Mouse (Mus musculus) Muller cell, postnatal 12 days (primary cell): ENCODE results near the gene BC048507.
"Not testable (repeated sequence)": the region's sequence is repeated elsewhere in the genome, so short reads cannot be mapped to it uniquely, and the experiment has no call there.

Source experiments
- DNase-seq: peaks from one replicate; pipeline ENCODE4 v3.0.0-alpha.2; 2015; ENCODE audit errors: inconsistent ontology term

BC048507 gene

DNA sequence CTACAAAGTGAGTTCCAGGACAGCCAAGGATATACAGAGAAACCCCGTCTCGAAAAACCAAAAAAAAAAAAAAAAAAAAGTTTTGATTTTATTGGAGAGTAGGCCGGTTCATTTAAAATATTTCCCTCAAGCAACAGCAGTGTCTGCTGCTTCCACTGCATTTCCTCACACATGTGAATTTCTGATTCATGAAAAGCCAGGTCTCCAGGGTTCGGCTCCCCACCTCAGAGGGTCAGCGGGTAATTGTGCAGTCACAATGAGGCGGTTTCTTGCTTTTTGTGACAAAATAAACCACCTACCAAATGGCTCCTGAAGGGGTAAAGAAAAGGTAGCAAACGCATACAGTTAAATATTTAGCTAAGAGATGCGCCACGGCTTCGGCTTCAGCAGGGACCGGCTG is at the start of gene BC048507:
TSS of gene BC048507 (plus strand) at position 301 of the 400 bp plus-strand sequence.
- DNase-seq = no peak

DNA sequence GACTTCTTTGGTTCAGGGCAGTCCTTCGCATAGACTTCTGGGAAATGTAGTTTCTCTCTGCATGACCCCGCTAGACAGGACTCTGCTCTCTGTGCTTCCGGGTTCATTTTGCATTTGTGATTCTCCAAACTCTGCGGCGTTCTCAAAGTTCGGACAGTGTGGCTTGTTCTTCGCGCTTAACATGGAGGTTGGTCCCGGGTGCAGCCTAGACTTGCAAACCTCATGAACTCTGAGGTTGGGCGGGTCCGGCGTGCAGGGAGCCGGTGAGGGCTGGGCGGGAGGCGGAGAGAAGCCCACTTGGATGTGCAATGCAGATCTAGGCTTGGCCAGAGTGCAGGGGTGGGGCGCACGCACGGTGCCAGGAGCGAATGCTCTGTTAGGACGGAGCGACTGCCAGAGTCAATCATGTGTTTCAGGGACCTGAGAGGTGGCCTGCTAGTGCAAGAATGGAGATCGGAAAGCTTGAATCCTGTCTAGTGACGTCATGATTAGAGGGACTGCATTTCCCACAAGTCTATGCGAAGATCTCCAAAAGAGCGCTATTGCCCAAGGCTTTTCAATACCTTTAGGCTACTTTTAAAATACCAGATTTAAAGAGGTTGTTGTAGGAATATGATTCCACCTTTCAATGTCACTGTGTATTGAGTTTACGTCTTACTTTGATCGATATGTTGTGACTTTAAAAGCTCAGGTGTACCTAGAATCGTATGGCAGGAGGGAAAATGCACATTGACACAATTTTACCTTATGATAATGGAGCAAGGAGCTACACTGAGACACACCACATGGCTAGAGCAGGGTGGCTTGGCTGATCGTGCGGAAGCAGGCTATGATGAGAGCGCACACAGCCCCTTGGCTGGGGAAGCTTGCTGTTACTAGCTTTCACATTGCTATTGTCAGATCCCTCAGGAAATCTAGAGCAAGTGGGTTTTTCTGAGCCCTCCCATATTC is 49.1 kb upstream of the BC048507 start, which contains the start of gene Zfp273:
TSS of gene Zfp273 (plus strand) at position 31 of the 951 bp plus-strand sequence.
- DNase-seq = peak; percentile 85

DNA sequence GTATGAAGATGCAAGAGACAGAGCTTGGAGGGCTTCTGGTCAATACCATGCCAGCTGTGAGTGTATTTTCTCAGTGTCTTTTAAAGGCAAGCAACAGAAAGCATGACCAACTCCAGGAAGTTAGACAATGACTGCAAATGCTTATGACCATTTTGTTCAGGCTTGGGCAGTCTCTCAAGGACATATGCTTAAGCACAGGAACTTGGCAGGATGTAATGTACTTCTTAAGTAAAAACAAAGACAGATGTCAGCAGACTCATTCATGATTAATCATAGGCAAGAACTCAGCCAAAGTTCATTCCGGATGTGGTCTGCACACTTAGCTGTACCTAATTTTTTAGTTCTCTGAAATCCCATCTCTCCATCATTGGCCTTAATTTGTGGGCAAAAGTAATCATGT is 44.5 kb upstream of the BC048507 start:
- DNase-seq = no peak

DNA sequence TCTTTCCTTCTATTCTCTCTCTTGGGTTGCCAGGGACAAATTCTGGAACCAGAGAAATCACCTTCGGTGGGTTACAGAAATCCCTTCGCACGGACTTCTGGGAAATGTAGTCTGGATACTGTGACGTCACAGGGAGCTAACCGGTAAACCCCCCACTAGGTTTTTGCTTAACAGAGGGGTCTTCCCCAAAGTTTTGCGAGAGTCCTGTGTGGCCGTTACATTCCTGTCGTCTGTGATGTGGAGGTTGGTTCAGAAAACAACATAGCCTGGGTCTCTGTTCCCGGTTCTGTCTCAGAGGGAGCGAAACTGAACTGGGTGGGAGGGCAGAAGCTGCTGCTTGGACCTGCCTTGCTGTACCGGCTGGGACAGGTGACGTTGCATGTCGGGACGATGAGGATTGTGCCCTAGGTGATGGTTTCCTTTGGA is 32.2 kb upstream of the BC048507 start, which contains the start of gene Gm10037:
TSS of gene Gm10037 (plus strand) at position 196 of the 426 bp plus-strand sequence.
- peak; percentile 60 for DNase-seq

DNA sequence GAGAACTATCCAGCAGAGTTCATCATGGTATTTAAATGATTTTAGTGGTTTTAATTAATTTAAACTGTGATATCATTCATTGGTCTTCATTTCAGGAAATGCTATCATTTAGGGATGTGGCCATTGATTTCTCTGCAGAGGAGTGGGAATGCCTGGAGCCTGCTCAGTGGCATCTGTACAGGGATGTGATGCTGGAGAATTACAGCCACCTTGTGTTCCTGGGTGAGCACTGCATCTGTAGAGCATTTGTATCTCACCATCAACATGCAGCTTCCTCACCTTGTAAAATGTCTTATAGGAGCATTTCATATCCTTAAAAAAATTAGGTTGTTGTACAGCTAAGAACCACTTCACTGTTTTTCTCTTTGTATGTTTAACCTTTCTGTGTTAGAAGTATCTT is 30.0 kb upstream of the BC048507 start:
- not testable (repeated sequence) for DNase-seq

DNA sequence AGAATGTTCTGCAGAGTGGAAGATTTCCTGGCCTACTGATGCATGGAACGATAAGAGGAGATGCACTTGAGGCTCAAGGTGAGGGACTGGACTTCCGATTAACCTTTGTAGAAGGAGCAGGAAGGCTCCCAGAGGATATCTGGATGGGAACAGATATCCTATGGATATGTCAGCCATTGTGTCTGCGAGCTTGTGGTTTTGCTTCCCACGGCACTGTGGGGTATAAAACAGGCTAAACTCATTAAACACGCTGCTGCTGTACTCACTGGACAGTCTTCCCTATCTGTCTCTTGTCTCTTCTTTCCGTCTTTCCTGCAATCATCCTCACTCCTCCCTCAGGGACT is 19.4 kb upstream of the BC048507 start:
- no peak for DNase-seq

DNA sequence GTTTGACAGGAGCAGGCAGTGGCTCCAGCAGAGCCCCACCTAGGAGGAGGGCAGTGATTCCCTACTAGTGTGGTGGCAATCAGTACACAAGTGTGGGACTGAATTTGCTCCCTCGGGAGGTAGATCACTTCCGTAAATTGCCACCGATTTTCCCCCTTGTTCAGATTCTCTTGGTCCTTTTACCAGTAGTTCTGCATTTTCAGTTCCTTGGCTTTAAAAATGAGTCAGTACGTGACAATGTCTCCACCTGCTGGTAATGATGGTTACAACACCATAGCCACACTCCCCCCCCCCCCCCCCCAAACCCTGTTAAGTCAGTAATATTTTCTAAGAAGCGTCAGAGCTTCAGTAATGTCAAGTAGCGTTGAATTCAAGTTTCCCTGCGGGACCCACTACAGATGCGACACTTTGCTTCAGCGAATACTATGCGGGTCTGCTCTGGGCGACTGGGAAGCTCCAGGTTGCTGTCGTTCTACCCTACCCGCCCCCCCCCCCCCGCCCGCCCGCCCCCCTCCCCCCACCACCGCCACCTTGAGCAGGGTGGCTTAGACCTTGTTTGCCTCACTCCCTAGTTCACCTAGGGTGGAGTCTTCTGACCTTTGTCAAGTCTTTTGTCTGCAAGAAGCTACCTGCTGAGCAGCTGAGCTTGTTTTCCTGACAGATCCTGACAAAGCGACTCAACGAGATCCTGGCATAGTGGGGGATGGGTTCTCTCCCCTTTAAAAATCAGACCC is 18.8 kb upstream of the BC048507 start:
- peak; percentile 73 for DNase-seq

DNA sequence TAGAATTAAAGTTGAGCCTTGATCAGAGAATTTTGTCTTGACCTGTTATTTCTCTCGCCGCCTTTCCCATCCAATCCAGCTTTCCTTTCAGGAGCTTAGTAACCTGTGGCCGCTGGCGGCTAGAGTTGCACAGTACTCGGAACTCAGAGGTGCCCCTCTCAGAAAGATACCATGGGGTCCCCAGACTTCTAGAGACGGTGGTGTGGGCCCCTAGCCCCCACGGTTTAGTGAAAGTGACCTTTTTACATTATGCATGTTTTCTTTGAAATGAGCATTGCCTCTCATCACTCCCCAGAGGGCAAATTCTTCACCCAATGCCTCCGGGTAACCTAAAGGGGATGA is 18.3 kb upstream of the BC048507 start:
- DNase-seq = no peak

DNA sequence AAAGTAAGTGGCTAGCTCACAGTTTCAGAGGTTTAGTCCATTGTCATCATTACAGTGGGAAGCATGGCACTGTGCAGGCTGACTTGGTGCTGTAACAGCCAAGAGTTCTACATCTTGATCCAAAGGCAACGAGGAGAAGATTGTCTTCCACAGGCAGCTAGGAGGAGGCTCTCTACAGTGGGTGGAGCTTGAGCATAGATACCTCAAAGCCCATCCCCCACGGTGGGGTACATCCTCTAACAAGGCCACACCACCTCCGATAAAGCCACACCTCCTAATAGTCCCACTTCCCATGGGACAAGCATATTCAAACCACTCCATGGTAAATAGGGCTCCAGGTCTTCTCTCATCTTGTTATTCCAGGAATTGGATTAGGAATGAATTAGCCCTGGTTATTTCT is 12.8 kb upstream of the BC048507 start:
- DNase-seq = no peak

DNA sequence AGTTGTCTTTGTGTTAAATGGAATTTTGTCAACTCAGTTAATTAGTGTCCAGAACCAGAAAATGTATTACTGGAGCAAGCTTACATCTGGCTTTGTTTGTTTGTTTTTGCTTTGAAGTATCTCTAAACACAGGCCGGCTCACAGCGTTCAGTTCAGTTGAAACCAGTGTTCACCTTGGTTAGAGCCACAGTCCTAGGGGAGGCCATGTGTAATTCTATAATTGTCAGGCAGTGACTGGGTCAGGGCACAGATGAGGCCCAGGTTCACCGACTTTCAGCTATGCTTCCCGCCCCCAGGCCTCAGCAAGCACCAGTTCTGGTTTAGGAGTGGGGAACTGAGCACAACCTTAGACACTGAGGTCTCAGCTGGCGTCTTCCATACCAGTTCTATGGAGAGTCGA is 10.0 kb upstream of the BC048507 start:
- no peak for DNase-seq

DNA sequence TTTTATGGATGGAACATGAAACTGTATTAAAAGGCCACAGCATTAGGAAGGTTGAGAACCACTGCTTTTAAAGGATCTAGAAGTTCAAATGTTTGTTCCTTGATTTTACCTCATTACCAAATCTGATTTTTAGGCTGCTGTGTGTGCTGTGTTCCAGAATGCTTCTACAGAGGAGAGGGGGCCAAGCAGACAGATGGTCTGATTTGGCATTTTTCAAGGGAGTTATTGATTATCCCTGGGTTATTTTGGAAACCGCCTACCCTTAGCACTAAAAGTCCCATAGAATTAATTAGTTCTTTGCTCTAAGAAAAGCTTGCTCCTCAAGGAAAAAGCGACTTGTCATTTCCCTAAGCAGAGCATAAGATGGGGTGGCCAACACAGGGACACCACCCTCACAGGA is 9.1 kb upstream of the BC048507 start:
- DNase-seq = no peak

DNA sequence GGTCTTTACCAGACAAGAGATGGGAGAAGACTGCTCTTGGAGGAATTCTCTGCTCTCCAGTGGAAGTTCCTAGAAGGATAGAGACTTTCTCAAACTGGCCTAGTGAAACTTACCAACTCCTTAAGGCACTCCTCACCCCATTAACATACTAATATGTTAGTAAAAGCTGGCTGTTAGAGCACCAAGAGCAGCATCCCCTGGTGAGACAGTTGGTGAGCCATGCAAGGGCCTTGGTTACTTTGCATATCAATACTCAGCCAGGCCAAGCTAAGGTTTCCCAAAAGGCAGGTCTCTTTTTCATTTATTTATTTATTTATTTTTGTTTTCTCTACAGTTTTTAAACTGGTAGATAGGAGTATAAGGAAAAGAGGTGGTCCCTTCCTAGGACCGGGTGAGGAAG is 5.8 kb upstream of the BC048507 start:
- DNase-seq = no peak

DNA sequence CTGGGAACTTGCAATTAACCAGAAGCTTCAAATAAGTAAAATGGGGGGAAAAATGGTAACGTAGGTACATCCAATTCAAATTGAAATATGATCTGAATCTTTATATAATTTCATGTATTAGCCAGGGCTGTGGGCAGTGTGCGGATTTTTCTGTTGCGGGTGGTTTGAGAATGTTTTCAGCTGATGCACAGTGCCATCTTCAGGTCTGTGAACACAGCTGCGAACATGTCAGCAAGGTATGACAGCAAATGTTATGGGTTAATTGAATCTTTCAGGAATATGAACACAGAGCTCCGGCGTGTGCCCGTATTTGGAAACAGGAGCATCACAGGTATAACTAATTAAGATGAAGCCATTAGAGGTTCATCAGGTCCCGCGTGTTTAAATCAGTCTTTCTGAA is 618 bp upstream of the BC048507 start:
- DNase-seq = no peak

DNA sequence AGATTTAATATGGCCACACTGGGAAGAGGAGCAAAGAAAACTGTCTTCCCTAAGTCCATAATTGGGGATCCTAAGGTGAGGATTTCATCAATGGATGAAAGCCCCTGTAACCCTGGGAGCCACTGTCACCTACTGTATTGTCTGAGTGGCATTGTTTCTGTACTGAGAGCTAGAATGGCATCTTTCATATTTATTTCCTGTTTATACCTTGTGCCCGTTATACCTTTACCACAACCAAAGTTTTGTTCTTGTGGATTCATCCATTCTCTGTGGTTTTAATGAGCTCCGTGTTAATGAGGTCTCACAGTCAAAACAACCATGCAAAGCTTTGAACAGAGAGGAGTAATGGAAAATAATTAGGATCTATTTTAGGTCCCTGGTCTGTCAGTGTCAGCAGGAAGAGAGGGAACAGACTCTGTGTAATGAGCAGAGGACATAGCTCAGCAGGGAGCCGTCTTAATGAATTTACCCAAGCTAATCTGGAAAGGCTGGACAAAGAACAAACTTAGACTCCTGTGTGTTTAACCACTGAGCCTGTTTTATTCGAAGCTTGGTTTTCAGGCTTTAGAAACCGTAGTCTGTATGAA is 1.7 kb downstream of the BC048507 start:
- peak; percentile 96 for DNase-seq

DNA sequence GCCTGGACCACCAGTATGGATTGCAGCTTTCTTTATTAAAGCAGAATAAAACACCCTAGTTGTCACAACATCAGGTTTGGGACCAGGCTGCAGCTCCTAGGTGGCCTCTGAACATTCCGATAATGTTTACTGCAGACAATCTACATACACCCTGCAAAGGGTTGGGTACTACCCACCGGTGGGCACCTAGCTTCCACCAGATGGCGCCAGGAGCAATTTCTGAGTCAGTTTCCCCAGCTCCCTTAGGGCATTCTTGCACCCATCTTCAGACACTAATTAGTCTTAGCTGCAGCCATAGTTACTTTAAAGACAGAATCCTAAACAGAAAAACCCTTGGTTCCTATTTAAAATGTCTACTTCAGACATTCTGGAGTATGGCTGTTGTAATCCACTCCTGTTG is 4.8 kb downstream of the BC048507 start:
- DNase-seq = peak; percentile 9

DNA sequence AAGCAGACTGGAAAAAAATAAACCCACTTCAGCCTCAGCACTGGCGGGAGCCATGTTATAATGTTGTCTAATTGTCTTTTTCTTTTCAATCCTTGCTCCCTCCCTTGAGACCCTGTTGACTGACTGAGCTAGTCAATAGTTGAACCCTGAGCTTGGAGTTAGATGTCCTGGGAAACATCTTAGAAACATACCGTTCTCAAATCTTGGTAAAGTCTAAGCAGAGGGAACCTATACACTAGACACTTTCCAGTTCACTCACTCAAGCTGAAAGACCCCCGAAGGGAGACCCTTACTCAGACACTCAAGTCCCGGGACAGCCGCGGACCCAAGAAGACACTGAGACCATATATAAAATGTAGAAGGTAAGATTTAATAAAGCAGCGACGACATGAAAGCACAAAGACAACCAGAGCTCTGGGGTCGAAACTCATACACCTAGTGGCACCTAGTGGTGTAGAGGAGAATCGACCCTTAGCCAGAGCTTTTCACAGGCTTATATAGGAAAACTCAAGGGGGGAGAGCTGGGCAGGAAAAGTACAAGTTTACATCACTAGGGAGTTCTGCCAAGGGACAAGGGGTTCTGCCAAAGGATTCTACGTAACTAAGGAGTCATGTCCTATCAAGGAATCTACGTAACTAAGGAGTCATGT is 13.0 kb downstream of the BC048507 start:
- DNase-seq = peak; percentile 14

DNA sequence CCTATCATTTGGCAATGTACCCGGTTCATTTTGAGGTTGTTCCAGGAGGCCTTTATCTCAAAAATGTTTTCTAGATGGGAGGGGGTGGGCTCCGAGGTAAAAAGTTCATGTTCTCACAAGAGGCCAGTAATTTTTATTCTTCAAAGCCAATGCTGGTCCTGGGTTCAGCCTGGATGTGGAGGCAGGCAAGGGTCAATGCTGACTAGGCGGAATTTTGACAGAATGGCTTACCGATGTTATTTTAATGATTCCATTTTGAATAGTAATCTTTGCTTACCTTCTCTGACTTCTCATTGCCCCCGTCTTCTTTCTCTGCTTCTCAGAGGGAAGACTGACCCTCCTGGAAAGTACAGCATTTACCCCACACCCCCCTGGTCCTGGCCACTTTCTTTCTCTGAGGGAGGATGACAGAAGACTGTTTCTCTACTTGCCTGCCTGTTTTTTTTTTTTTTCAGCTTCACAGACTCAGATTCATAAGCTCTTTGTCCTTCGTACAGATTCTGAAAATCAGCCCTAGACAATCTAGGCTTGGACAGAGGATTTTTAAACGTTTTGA is 13.7 kb downstream of the BC048507 start:
- DNase-seq = no peak

DNA sequence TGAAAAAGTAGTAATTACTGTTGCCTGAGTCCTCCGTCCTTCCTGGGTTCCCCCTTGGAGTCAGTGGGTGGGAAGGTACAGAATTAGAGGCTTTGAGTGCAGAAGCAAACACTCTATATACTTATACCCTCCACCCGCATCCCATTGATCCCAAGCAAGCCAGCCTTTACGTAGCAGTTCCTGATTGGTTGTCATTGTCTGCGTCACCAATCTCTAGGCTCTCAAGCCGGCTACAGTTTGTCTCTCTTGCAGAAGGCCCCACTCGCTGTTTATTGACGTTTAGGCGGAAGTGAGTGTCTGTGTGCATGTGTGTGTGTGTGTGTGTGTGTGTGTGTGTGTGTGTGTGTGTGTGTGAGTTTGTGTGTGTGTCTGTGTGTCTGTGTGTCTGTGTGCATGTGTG is 20.8 kb downstream of the BC048507 start:
- DNase-seq = no peak

DNA sequence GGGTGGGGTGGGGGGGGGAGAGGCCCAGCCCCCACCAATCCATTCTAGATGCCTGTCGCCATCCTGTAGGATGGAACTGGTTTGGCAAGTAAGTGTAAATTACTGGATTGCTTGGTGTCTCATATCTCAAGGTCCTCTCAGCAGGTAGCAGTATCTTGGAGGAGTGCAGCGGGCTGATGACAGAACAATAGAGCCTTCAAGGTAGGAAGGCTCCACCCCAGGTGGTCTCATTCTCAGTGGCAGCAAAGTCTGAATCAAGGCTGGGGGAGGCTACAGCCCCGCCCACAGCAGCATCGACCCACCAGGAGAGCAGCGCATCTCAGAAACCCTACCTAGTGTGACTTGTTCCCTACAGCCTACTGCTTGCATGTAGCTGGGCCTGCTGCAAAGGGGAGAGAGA is 46.6 kb downstream of the BC048507 start:
- DNase-seq = no peak
